Mouse (Mus musculus) forebrain, postnatal 0 days (tissue): ENCODE measurements at regions not wholly inside any gene's neighbourhood (a gene's known extent, or its start where the extent isn't known, plus 50 kb on each side); places are given as distances from the start of the nearest gene placed in this dataset.

Source experiments
- ATAC-seq: fragments of 200-750 bp; cut with Nextera tagmentation; 2 replicates; pipeline ENCODE4 v1.8.0; 2017; ENCODE audit warnings: mild to moderate bottlenecking, moderate library complexity
- DNase-seq: peaks from one replicate; pipeline ENCODE4 v3.0.0-alpha.2; 2015
- H3K27ac ChIP-seq: fragments of 300-500 bp; sonication (generic); 2 replicates; pipeline ENCODE4 v1.5.1; 2014; ENCODE audit warnings: low read depth, mild to moderate bottlenecking, antibody characterized with exemption, low read length, moderate library complexity, mixed read lengths
- H3K27me3 ChIP-seq: fragments of 300-500 bp; sonication (generic); 2 replicates; pipeline ENCODE4 v1.6.1; 2014; ENCODE audit warnings: mild to moderate bottlenecking, low read length, mixed read lengths; ENCODE audit not compliant: insufficient read depth
- H3K36me3 ChIP-seq: fragments of 300-500 bp; sonication (generic); 2 replicates; pipeline ENCODE4 v1.6.1; 2014; ENCODE audit warnings: mild to moderate bottlenecking, moderate library complexity; ENCODE audit not compliant: insufficient read depth
- H3K4me1 ChIP-seq: fragments of 300-500 bp; sonication (generic); 2 replicates; pipeline ENCODE4 v1.6.1; 2014; ENCODE audit warnings: antibody characterized with exemption; ENCODE audit not compliant: insufficient read depth
- H3K4me2 ChIP-seq: fragments of 300-500 bp; sonication (generic); 2 replicates; pipeline ENCODE4 v1.6.1; 2014; ENCODE audit warnings: low read depth, mild to moderate bottlenecking, moderate library complexity
- H3K4me3 ChIP-seq: fragments of 300-500 bp; sonication (generic); 2 replicates; pipeline ENCODE4 v1.5.1; 2014; ENCODE audit warnings: low read depth, low read length, mixed read lengths
- H3K9ac ChIP-seq: fragments of 300-500 bp; sonication (generic); 2 replicates; pipeline ENCODE4 v1.6.1; 2014; ENCODE audit warnings: mild to moderate bottlenecking
- H3K9me3 ChIP-seq: fragments of 300-500 bp; sonication (generic); 2 replicates; pipeline ENCODE4 v1.6.1; 2016; ENCODE audit warnings: low read length
- CTCF ChIP-seq: sonication (generic); IDR thresholded peaks from 2 replicates; pipeline ENCODE4 v1.5.1; 2016; ENCODE audit warnings: antibody characterized with exemption, control low read depth, low read depth
- WGBS: fragments of 180-500 bp; shearing (Covaris S2); extraction: QIAGEN DNeasy Blood & Tissue Kit; methylation state at CpG from one replicate; pipeline ENCODE4 v1.1.7; 2014; 5-methylcytosine and 5-hydroxymethylcytosine counted together

- no peak overlapping the region for H3K27ac ChIP-seq
- no peaks in the 10 kb centered on the region for H3K27me3 ChIP-seq
- H3K4me2 ChIP-seq = no peak overlapping the region
- no peak for ATAC-seq
- H3K36me3 ChIP-seq = no peaks in the 10 kb centered on the region
- no peak for TF ChIP-seq CTCF
- H3K4me1 ChIP-seq = no peaks in the 10 kb centered on the region
- H3K9ac ChIP-seq = no peak overlapping the region
- no peak overlapping the region for H3K4me3 ChIP-seq
- H3K9me3 ChIP-seq = no peaks in the 10 kb centered on the region
- DNase-seq = no peak
These were observed 867.9 kb downstream of the Kcna4 start for GRCm38 (mm10) chr2:108158311-108158710.

GRCm38 (mm10) chr2:108160865-108161264 lies 870.4 kb downstream of the Kcna4 start:
- no peak for ATAC-seq
- no peaks in the 10 kb centered on the region for H3K9me3 ChIP-seq
- H3K4me3 ChIP-seq = no peak overlapping the region
- H3K27ac ChIP-seq = no peak overlapping the region
- no peaks in the 10 kb centered on the region for H3K27me3 ChIP-seq
- no peak for DNase-seq
- H3K36me3 ChIP-seq = no peaks in the 10 kb centered on the region
- WGBS = 57% methylated on average over 3 of the region's 3 CpGs
- no peak overlapping the region for H3K9ac ChIP-seq
- no peak overlapping the region for H3K4me2 ChIP-seq
- no peaks in the 10 kb centered on the region for H3K4me1 ChIP-seq
- TF ChIP-seq CTCF = no peak

DNA sequence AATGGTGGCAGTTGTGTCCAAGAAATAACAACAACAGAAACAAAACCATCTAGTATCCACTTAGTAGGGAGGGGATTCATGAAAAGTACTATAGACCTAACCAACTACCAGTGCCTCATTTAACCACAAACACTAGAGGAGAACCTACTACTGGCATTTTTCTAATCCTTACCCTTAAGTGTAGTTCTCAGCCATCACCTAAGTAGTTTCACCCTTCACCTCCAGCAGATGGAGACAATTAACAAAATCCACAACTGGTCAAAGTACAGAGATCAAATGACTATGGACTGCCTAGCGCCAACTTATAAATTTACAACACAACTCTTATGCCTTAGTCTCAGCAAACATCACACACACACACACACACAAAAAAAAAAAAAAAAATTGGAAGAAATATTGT lies 874.6 kb downstream of the Kcna4 start:
- WGBS = 89% methylated on average over 1 of the region's 1 CpGs
- Histone ChIP-seq H3K9ac (no peak overlapping the region), H3K27me3 (no peaks in the 10 kb centered on the region), H3K4me2 (no peak overlapping the region), H3K4me3 (no peak overlapping the region), H3K36me3 (no peaks in the 10 kb centered on the region), H3K27ac (no peak overlapping the region), H3K9me3 (no peaks in the 10 kb centered on the region), H3K4me1 (no peaks in the 10 kb centered on the region)
- TF ChIP-seq CTCF = no peak
- no peak for DNase-seq
- ATAC-seq = no peak
